Mouse (Mus musculus) liver, postnatal 0 days (tissue): Measurements from ENCODE around the gene Hmgn2. TPM values are rescaled to one million over a fixed set of nuclear protein-coding genes. Genes with fewer than 3 reads are reported as not detected.
A peak's percentile ranks its signal among the peaks of the same experiment; 100 is the strongest.

Source experiments
- ATAC-seq: fragments of 200-750 bp; cut with Nextera tagmentation; 2 replicates; pipeline ENCODE4 v1.8.0; 2017; ENCODE audit warnings: mild to moderate bottlenecking, moderate library complexity
- DNase-seq: peaks from one replicate; pipeline ENCODE4 v3.0.0-alpha.2; 2016
- H3K27ac ChIP-seq: fragments of 300-500 bp; sonication (generic); 2 replicates; pipeline ENCODE4 v1.5.1; 2014; ENCODE audit warnings: antibody characterized with exemption, moderate library complexity, mild to moderate bottlenecking, low read depth
- H3K27me3 ChIP-seq: fragments of 300-500 bp; sonication (generic); 2 replicates; pipeline ENCODE4 v1.6.1; 2014; ENCODE audit warnings: low read length, control low read depth, mixed read lengths; ENCODE audit not compliant: insufficient read depth
- H3K36me3 ChIP-seq: fragments of 300-500 bp; sonication (generic); replicated peaks from 2 replicates; pipeline ENCODE4 v1.6.1; 2014; ENCODE audit warnings: mild to moderate bottlenecking, control low read depth, low read length, moderate library complexity, mixed read lengths; ENCODE audit not compliant: insufficient read depth
- H3K4me1 ChIP-seq: fragments of 300-500 bp; sonication (generic); 2 replicates; pipeline ENCODE4 v1.6.1; 2014; ENCODE audit warnings: antibody characterized with exemption, mild to moderate bottlenecking, control low read depth; ENCODE audit not compliant: insufficient read depth
- H3K4me2 ChIP-seq: fragments of 300-500 bp; sonication (generic); 2 replicates; pipeline ENCODE4 v1.6.1; 2014; ENCODE audit warnings: low read depth, mild to moderate bottlenecking, low read length, moderate library complexity, mixed read lengths
- H3K4me3 ChIP-seq: fragments of 300-500 bp; sonication (generic); 2 replicates; pipeline ENCODE4 v1.5.1; 2014; ENCODE audit warnings: low read depth, low read length
- H3K9ac ChIP-seq: fragments of 300-500 bp; sonication (generic); replicated peaks from 2 replicates; pipeline ENCODE4 v1.6.1; 2014; ENCODE audit warnings: mild to moderate bottlenecking, moderate library complexity
- H3K9me3 ChIP-seq: fragments of 300-500 bp; sonication (generic); 2 replicates; pipeline ENCODE4 v1.6.1; 2016; ENCODE audit warnings: mild to moderate bottlenecking, control low read depth, low read length, mixed read lengths
- CTCF ChIP-seq: sonication (generic); IDR thresholded peaks from 2 replicates; pipeline ENCODE4 v1.5.1; 2016; ENCODE audit warnings: antibody characterized with exemption, low read depth
- EP300 ChIP-seq: IDR thresholded peaks from 2 replicates; pipeline ENCODE4 v1.6.1; 2016; ENCODE audit warnings: antibody characterized with exemption, low read depth, mild to moderate bottlenecking
- WGBS: fragments of 180-500 bp; shearing (Covaris S2); extraction: QIAGEN DNeasy Blood & Tissue Kit; methylation state at CpG from one replicate; pipeline ENCODE4 v1.1.7; 2014; ENCODE audit not compliant: insufficient replicate concordance; 5-methylcytosine and 5-hydroxymethylcytosine counted together
- polyA plus RNA-seq: library from polyadenylated mRNA; unstranded; fragments of >200 nt; fragmentation: Nextera tagmentation; extraction: Ambion mirVana; gene quantifications from 2 replicates; pipeline ENCODE4 v1.2.1, GENCODE M21; 2015

The Hmgn2 gene
- polyA plus RNA-seq, 1 experiment from 2014 or later = 547 TPM

DNA sequence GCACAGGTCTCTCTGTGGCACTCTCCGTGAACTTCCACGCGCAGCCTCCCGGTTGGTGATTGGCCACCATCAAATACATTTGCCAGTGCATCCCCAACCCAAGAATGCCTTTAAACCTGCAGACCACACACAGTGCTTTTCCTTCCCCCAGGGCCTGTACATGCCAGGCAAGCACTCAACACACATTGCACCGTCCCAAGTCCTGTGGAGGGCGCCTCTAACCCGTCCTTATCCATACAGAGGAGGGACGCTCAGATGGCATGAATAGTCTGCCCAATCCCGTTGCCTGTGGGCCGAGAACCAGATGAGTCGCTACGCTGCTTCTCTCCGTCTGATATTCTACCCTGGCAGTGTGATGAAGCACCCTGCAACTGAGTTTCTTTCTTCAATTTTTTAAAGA lies 14.5 kb upstream of the Hmgn2 start:
- H3K9ac ChIP-seq = no peak overlapping the region
- H3K4me3 ChIP-seq = no peak overlapping the region
- H3K4me1 ChIP-seq = no peaks in the 10 kb centered on the region
- DNase-seq (no peak), ATAC-seq (no peak)
- TF ChIP-seq CTCF (no peak), EP300 (no peak)
- peaks cover 48% of the 10 kb centered on the region for H3K36me3 ChIP-seq
- no peak overlapping the region for H3K27ac ChIP-seq
- WGBS = 94% methylated on average over 13 of the region's 13 CpGs
- no peaks in the 10 kb centered on the region for H3K27me3 ChIP-seq
- no peaks in the 10 kb centered on the region for H3K9me3 ChIP-seq
- no peak overlapping the region for H3K4me2 ChIP-seq

DNA sequence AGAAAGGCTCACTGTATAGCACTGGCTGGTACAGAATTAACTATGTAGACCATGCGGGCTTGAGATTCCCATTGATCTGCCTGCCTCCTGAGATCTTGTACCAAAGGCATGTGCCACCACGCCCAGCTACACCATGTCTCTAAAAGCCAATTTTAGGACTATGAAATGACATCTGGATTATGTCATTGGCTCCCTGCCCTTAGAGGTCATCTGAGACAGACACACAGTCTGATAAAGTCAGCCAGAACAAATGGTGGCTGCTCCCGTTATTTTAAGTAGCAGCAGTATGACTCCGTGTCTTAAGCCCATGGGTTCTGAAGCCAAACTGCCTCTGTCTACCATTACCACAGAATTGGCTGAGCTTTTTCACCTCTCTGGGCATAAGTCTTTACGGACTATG lies 12.0 kb upstream of the Hmgn2 start:
- Histone ChIP-seq H3K4me3 (no peak overlapping the region), H3K4me2 (no peak overlapping the region), H3K27me3 (no peaks in the 10 kb centered on the region), H3K9ac (no peak overlapping the region), H3K4me1 (no peaks in the 10 kb centered on the region), H3K9me3 (no peaks in the 10 kb centered on the region), H3K36me3 (peaks cover 51% of the 10 kb centered on the region), H3K27ac (no peak overlapping the region)
- ATAC-seq (no peak), DNase-seq (no peak)
- 83% methylated on average over 5 of the region's 5 CpGs for WGBS
- TF ChIP-seq EP300 = no peak
- no peak for TF ChIP-seq CTCF

DNA sequence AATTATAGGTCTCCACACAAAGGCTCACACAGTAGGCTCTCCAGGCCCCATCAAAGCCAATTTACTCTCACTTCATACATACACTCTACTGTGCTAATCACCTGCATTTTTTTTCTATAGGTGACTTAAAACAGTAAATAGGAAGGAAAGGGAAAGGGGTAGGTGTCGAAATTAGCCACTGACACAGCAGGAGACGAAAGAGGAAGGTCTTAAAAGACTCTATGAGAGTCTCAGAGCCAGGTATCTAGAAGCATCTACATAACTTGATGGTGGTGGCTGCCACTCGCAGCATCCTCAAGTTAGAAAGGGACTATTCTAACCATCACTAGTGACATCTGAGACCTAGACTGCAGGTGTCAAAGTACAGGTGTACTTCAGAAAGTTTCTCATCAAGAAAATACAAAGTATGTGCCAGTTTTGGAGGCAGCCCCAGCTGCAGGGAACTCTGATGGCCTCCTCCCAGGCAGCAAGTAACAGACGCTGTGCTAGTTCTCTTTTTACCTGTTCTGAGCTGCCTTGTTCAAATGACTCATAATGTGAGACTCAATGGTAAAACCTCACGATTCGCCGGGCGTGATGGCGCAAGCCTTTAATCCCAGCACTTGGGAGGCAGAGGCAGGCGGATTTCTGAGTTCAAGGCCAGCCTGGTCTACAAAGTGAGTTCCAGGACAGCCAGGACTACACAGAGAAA lies 9.7 kb upstream of the Hmgn2 start:
- no peaks in the 10 kb centered on the region for H3K27me3 ChIP-seq
- no peak overlapping the region for H3K9ac ChIP-seq
- H3K36me3 ChIP-seq = peaks cover 52% of the 10 kb centered on the region
- ATAC-seq = no peak
- peak overlapping the region; percentile 55 for H3K27ac ChIP-seq
- H3K4me3 ChIP-seq = no peak overlapping the region
- DNase-seq = no peak
- H3K4me1 ChIP-seq = no peaks in the 10 kb centered on the region
- H3K4me2 ChIP-seq = no peak overlapping the region
- TF ChIP-seq EP300 (no peak), CTCF (no peak)
- no peaks in the 10 kb centered on the region for H3K9me3 ChIP-seq
- 75% methylated on average over 10 of the region's 10 CpGs for WGBS

DNA sequence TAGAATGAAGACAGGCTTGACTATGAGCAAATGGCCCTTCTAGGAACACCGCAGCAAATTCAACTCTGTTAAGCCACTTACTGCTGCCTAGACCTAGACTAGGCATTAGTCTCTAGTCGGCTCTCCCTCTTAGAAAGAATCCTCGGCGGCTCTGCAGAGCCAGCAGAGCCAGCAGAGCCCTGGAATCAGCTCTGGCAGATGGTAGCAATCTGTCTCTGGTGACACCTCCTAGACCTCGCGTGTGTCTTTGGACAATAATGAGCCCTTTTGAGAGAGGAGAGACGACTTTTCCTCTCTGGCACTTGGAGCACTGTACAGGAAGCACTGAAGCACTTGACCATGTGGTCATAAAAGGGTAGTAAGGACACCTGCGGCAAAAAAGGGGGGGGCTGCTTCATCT lies 3.3 kb upstream of the Hmgn2 start:
- DNase-seq (no peak), ATAC-seq (no peak)
- no peak overlapping the region for H3K9ac ChIP-seq
- no peak overlapping the region for H3K4me3 ChIP-seq
- TF ChIP-seq EP300 (no peak), CTCF (no peak)
- H3K27ac ChIP-seq = no peak overlapping the region
- no peaks in the 10 kb centered on the region for H3K27me3 ChIP-seq
- no peak overlapping the region for H3K4me2 ChIP-seq
- no peaks in the 10 kb centered on the region for H3K9me3 ChIP-seq
- peaks cover 18% of the 10 kb centered on the region for H3K4me1 ChIP-seq
- H3K36me3 ChIP-seq = peaks cover 22% of the 10 kb centered on the region
- WGBS = 84% methylated on average over 8 of the region's 8 CpGs

DNA sequence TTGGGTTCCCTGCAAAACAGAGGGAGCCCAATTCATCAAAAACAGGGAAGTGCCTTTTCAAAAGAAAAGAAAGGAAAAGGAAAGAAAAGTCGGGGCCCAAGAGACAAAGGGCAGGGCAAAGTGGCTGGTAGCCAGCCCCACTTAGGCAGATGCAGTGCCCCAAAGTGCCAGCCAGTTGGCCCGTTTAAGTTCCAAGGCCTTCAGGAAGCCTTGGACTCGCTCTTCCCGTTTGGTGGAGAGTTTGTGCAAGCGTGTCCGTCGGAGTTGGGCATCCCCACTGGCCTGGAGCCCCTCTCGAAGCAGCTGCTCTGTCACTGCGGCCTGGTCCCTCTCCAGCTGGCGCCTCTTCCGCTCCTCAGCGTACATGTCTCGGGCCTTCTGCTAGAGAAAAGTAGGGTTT lies 2.4 kb upstream of the Hmgn2 start:
- 87% methylated on average over 13 of the region's 13 CpGs for WGBS
- H3K27me3 ChIP-seq = no peaks in the 10 kb centered on the region
- ATAC-seq = no peak

DNA sequence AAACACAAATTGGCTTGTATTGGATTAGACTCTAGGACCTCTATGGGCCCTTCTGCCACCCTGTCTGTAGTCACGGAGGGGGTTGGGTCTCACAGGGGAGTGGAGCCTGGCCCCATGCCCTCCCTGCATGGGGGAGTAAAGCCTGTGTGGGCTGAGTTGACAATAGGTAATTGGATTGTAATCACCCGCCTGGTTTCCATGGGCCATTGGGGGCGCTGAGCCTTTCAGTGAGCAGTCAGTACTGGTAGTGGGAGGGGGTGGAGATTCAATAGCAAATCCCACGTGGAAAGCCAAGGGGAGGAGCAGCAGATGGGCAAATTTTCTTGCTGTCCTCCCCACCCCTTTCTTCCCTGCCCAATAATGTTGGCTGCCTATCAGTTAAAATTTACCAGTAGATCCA lies 1.7 kb upstream of the Hmgn2 start:
- Histone ChIP-seq H3K9ac (no peak overlapping the region), H3K36me3 (peaks cover 27% of the 10 kb centered on the region), H3K9me3 (no peaks in the 10 kb centered on the region), H3K4me2 (no peak overlapping the region), H3K4me1 (peaks cover 28% of the 10 kb centered on the region), H3K27ac (no peak overlapping the region), H3K4me3 (no peak overlapping the region), H3K27me3 (no peaks in the 10 kb centered on the region)
- WGBS = 61% methylated on average over 4 of the region's 4 CpGs
- DNase-seq = no peak
- no peak for ATAC-seq
- TF ChIP-seq EP300 (no peak), CTCF (no peak)

More for the DNA sequence above, 2.4 kb upstream of the Hmgn2 start:
- no peaks in the 10 kb centered on the region for H3K9me3 ChIP-seq
- DNase-seq = no peak
- no peak for TF ChIP-seq EP300
- TF ChIP-seq CTCF = no peak
- no peak overlapping the region for H3K4me2 ChIP-seq
- peaks cover 24% of the 10 kb centered on the region for H3K36me3 ChIP-seq
- H3K27ac ChIP-seq = no peak overlapping the region; the same call in 1 of the 2 replicates
- no peak overlapping the region for H3K4me3 ChIP-seq
- H3K9ac ChIP-seq = no peak overlapping the region
- H3K4me1 ChIP-seq = peaks cover 27% of the 10 kb centered on the region
